ENCODE assay signal across 19 mouse cellular contexts in the genomic region with DNA sequence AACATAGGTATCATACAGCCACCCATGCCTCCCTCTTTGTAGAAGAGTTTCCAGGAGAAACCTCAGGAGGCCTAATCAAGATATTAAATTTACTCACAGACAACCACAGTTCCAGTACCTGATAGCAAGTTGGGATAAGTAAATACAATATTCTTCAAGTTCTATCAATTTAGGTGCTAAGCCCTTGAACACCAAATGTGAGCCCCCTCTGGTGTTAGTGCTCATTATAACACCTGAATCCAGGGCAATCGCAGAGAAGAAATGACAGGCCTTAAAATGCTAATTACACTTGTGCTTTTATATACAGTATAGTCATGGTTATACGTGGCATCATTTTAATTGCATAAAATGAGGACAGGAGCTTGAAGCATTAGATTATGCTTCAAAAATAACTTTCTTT.
DNase-seq lines count a peak whose midpoint lies in the region; ATAC-seq and TF ChIP-seq lines count a peak whose summit lies in the region.
"Had no signal": no experiment of that assay in that cellular context is flagged by ENCODE, and none has a peak within 500 bp of the region (broad histone marks: within the 10 kb centered on the region; RNA-seq: fewer than 3 reads in every experiment).

No protein-coding gene starts in this region.

- no peak overlapping the region for H3K4me3 ChIP-seq in left cerebral cortex, adult 2 months
- H3K4me3 ChIP-seq: embryonic facial prominence, embryonic 12.5 days; hindbrain, embryonic 12.5 days; limb, embryonic 13.5 days; lung, embryonic 15.5 days had no signal

- intact Hi-C loops in left cerebral cortex, adult 2 months (cut with DNase I) = no loop called here

- no peak overlapping the region for H3K27ac ChIP-seq in left cerebral cortex, adult 2 months
- H3K27ac ChIP-seq: embryonic facial prominence, embryonic 12.5 days; hindbrain, embryonic 12.5 days; limb, embryonic 13.5 days; lung, embryonic 15.5 days had no signal

- ATAC-seq in erythroblast, adult 5-6 weeks (replicated peaks; ENCODE audit: low FRiP score, poor library complexity, severe bottlenecking) = peak; percentile 71
- peak; percentile 82 for ATAC-seq in megakaryocyte-erythroid progenitor cell, adult 5-6 weeks (replicated peaks; ENCODE audit: low FRiP score, low TSS enrichment, poor library complexity, severe bottlenecking)
- ATAC-seq: midbrain, embryonic 16.5 days had no signal

- TF ChIP-seq CTCF in left cerebral cortex, adult 2 months (IDR thresholded peaks at IDR 0.05) = peak; percentile 15; the same call in 1 of the 2 replicates

- no peak for DNase-seq in left cerebral cortex, adult 2 months (ENCODE audit: extremely low spot score in 1 of 2, low spot score in 2 of 2)
- no peak for DNase-seq in left cerebral cortex, adult 11 months (ENCODE audit: low spot score)
- DNase-seq in NIH3T3 (ENCODE audit: low read depth) (peak; percentile 31), adipocyte (ENCODE audit: low spot score) (no peak)
- no peak for DNase-seq in frontal cortex, postnatal 10 days (ENCODE audit: low spot score in 2 of 2)
- DNase-seq: cerebellum, adult 11 months; cerebellum, postnatal 25 days; gastrocnemius, postnatal 14 days; kidney, adult 11 months; kidney, postnatal 10 days; right cerebral cortex, postnatal 14 days; thymus, postnatal 14 days had no signal
